Mouse (Mus musculus) R1 (cell line): ENCODE measurements at regions not wholly inside any gene's neighbourhood (a gene's known extent, or its start where the extent isn't known, plus 50 kb on each side); places are given as distances from the start of the nearest gene placed in this dataset.
A peak's percentile ranks its signal among the peaks of the same experiment; 100 is the strongest.

Source experiments
- DNase-seq: peaks from one replicate; pipeline ENCODE4 v3.0.0-alpha.2; 2018; ENCODE audit warnings: low read depth, low spot score

- no peak for DNase-seq
Measured at GRCm38 (mm10) chr15:11572063-11572462, 172.6 kb upstream of the Tars start.

- DNase-seq, result no peak
Measured at GRCm38 (mm10) chr15:11565503-11566031, 166.1 kb upstream of the Tars start.

- DNase-seq, result no peak
Measured at GRCm38 (mm10) chr15:11552568-11552967, 153.1 kb upstream of the Tars start.

- DNase-seq, result no peak
Measured at GRCm38 (mm10) chr15:11552110-11552509, 152.6 kb upstream of the Tars start.

- no peak for DNase-seq
Measured at GRCm38 (mm10) chr15:11539485-11539884, 140.0 kb upstream of the Tars start.

GRCm38 (mm10) chr15:11536076-11536620 is 136.7 kb upstream of the Tars start:
- no peak for DNase-seq

GRCm38 (mm10) chr15:11534404-11535251 is 135.2 kb upstream of the Tars start:
- DNase-seq, result no peak

- DNase-seq, result no peak
Measured at GRCm38 (mm10) chr15:11533616-11534015, 134.2 kb upstream of the Tars start.

- no peak for DNase-seq
Measured at GRCm38 (mm10) chr15:11533002-11533610, 133.6 kb upstream of the Tars start.

GRCm38 (mm10) chr15:11532536-11532935 is 133.1 kb upstream of the Tars start:
- DNase-seq, result peak; percentile 12

- no peak for DNase-seq
Measured at GRCm38 (mm10) chr15:11529819-11530810, 130.7 kb upstream of the Tars start.

- DNase-seq, result no peak
Measured at GRCm38 (mm10) chr15:11524337-11525106, 125.1 kb upstream of the Tars start.

- DNase-seq, result no peak
Measured at GRCm38 (mm10) chr15:11518565-11518964, 119.1 kb upstream of the Tars start.

- DNase-seq, result no peak
Measured at GRCm38 (mm10) chr15:11517892-11518291, 118.4 kb upstream of the Tars start.

- DNase-seq, result no peak
Measured at GRCm38 (mm10) chr15:11505076-11505639, 105.7 kb upstream of the Tars start.

- DNase-seq, result no peak
Measured at GRCm38 (mm10) chr15:11496436-11496835, 97.0 kb upstream of the Tars start.

- no peak for DNase-seq
Measured at GRCm38 (mm10) chr15:11489116-11489515, 89.7 kb upstream of the Tars start.

- no peak for DNase-seq
Measured at GRCm38 (mm10) chr15:11487268-11487783, 87.9 kb upstream of the Tars start.

- DNase-seq, result no peak
Measured at GRCm38 (mm10) chr15:11483916-11484315, 84.5 kb upstream of the Tars start.
